Mouse (Mus musculus) brain, embryonic 14.5 days (tissue): ENCODE results near the gene Myh6.

ENCODE experiments used
- CTCF ChIP-seq: fragments of 200-500 bp; IDR thresholded peaks from 2 replicates; pipeline ENCODE4 v1.5.1; 2012; ENCODE audit warnings: inconsistent platforms, mild to moderate bottlenecking, moderate library complexity, borderline replicate concordance; ENCODE audit not compliant: insufficient read depth, insufficient read length; ENCODE audit errors: extremely low read depth
- POLR2A ChIP-seq: fragments of 200-500 bp; IDR thresholded peaks from 2 replicates; pipeline ENCODE4 v1.6.1; 2012; ENCODE audit warnings: mild to moderate bottlenecking, inconsistent platforms, borderline replicate concordance; ENCODE audit not compliant: poor library complexity, insufficient read depth, insufficient read length, severe bottlenecking; ENCODE audit errors: extremely low read depth

- TF ChIP-seq CTCF (no peak), POLR2A (no peak)
Measured at GRCm38 (mm10) chr14:54981934-54982333, 15.2 kb upstream of the Myh6 start.
